Mouse (Mus musculus) liver, postnatal 0 days (tissue): ENCODE measurements around the gene Zfr2. TPM values are rescaled to one million over a fixed set of nuclear protein-coding genes. Genes with fewer than 3 reads are reported as not detected.

Experiments used
- ATAC-seq: fragments of 200-750 bp; cut with Nextera tagmentation; 2 replicates; pipeline ENCODE4 v1.8.0; 2017; ENCODE audit warnings: mild to moderate bottlenecking, moderate library complexity
- DNase-seq: peaks from one replicate; pipeline ENCODE4 v3.0.0-alpha.2; 2016
- H3K27ac ChIP-seq: fragments of 300-500 bp; sonication (generic); 2 replicates; pipeline ENCODE4 v1.5.1; 2014; ENCODE audit warnings: antibody characterized with exemption, moderate library complexity, mild to moderate bottlenecking, low read depth
- H3K27me3 ChIP-seq: fragments of 300-500 bp; sonication (generic); 2 replicates; pipeline ENCODE4 v1.6.1; 2014; ENCODE audit warnings: low read length, control low read depth, mixed read lengths; ENCODE audit not compliant: insufficient read depth
- H3K36me3 ChIP-seq: fragments of 300-500 bp; sonication (generic); replicated peaks from 2 replicates; pipeline ENCODE4 v1.6.1; 2014; ENCODE audit warnings: mild to moderate bottlenecking, control low read depth, low read length, moderate library complexity, mixed read lengths; ENCODE audit not compliant: insufficient read depth
- H3K4me1 ChIP-seq: fragments of 300-500 bp; sonication (generic); 2 replicates; pipeline ENCODE4 v1.6.1; 2014; ENCODE audit warnings: antibody characterized with exemption, mild to moderate bottlenecking, control low read depth; ENCODE audit not compliant: insufficient read depth
- H3K4me2 ChIP-seq: fragments of 300-500 bp; sonication (generic); 2 replicates; pipeline ENCODE4 v1.6.1; 2014; ENCODE audit warnings: low read depth, mild to moderate bottlenecking, low read length, moderate library complexity, mixed read lengths
- H3K4me3 ChIP-seq: fragments of 300-500 bp; sonication (generic); 2 replicates; pipeline ENCODE4 v1.5.1; 2014; ENCODE audit warnings: low read depth, low read length
- H3K9ac ChIP-seq: fragments of 300-500 bp; sonication (generic); replicated peaks from 2 replicates; pipeline ENCODE4 v1.6.1; 2014; ENCODE audit warnings: mild to moderate bottlenecking, moderate library complexity
- H3K9me3 ChIP-seq: fragments of 300-500 bp; sonication (generic); 2 replicates; pipeline ENCODE4 v1.6.1; 2016; ENCODE audit warnings: mild to moderate bottlenecking, control low read depth, low read length, mixed read lengths
- CTCF ChIP-seq: sonication (generic); IDR thresholded peaks from 2 replicates; pipeline ENCODE4 v1.5.1; 2016; ENCODE audit warnings: antibody characterized with exemption, low read depth
- EP300 ChIP-seq: IDR thresholded peaks from 2 replicates; pipeline ENCODE4 v1.6.1; 2016; ENCODE audit warnings: antibody characterized with exemption, low read depth, mild to moderate bottlenecking
- WGBS: fragments of 180-500 bp; shearing (Covaris S2); extraction: QIAGEN DNeasy Blood & Tissue Kit; methylation state at CpG from one replicate; pipeline ENCODE4 v1.1.7; 2014; ENCODE audit not compliant: insufficient replicate concordance; 5-methylcytosine and 5-hydroxymethylcytosine counted together
- polyA plus RNA-seq: library from polyadenylated mRNA; unstranded; fragments of >200 nt; fragmentation: Nextera tagmentation; extraction: Ambion mirVana; gene quantifications from 2 replicates; pipeline ENCODE4 v1.2.1, GENCODE M21; 2015

Zfr2 gene
- polyA plus RNA-seq, 1 experiment from 2014 or later, result 0.61 TPM

GRCm38 (mm10) chr10:81297246-81297645 is 64.3 kb downstream of the Zfr2 start:
- Histone ChIP-seq H3K4me3 (no peak overlapping the region), H3K4me1 (peaks cover 85% of the 10 kb centered on the region), H3K4me2 (peak overlapping the region; percentile 52), H3K9ac (peak overlapping the region; percentile 44; the same call in 1 of the 2 replicates), H3K27ac (peak overlapping the region; percentile 95), H3K9me3 (no peaks in the 10 kb centered on the region), H3K27me3 (no peaks in the 10 kb centered on the region), H3K36me3 (no peaks in the 10 kb centered on the region; the same call in 1 of the 2 replicates)
- 54% methylated on average over 6 of the region's 6 CpGs for WGBS
- ATAC-seq (no peak), DNase-seq (no peak)
- TF ChIP-seq EP300, result no peak
- TF ChIP-seq CTCF, result no peak

GRCm38 (mm10) chr10:81297845-81298244 is 64.9 kb downstream of the Zfr2 start:
- ATAC-seq (peak; percentile 30), DNase-seq (peak; percentile 66)
- no peaks in the 10 kb centered on the region for H3K27me3 ChIP-seq
- no peak overlapping the region for H3K4me3 ChIP-seq
- peaks cover 90% of the 10 kb centered on the region for H3K4me1 ChIP-seq
- peak overlapping the region; percentile 95 for H3K27ac ChIP-seq
- peak overlapping the region; percentile 52 for H3K4me2 ChIP-seq
- H3K9me3 ChIP-seq, result no peaks in the 10 kb centered on the region
- TF ChIP-seq EP300, result no peak; the same call in 1 of the 2 replicates
- TF ChIP-seq CTCF, result no peak
- no peaks in the 10 kb centered on the region; the same call in 1 of the 2 replicates for H3K36me3 ChIP-seq
- 22% methylated on average over 10 of the region's 10 CpGs for WGBS
- peak overlapping the region; percentile 44; the same call in 1 of the 2 replicates for H3K9ac ChIP-seq

GRCm38 (mm10) chr10:81298369-81299100 is 65.6 kb downstream of the Zfr2 start:
- no peak overlapping the region for H3K9ac ChIP-seq
- 62% methylated on average over 17 of the region's 17 CpGs for WGBS

GRCm38 (mm10) chr10:81299585-81300351 is 66.8 kb downstream of the Zfr2 start:
- no peaks in the 10 kb centered on the region for H3K27me3 ChIP-seq
- H3K9me3 ChIP-seq, result no peaks in the 10 kb centered on the region
- DNase-seq, result no peak
- no peaks in the 10 kb centered on the region; the same call in 1 of the 2 replicates for H3K36me3 ChIP-seq
- H3K4me3 ChIP-seq, result no peak overlapping the region
- 0 out of 2 replicates have a peak overlapping the region, but pooled peaks have one; percentile 23 for H3K9ac ChIP-seq
- WGBS, result 50% methylated on average over 14 of the region's 14 CpGs
- ATAC-seq, result peak; percentile 32
- TF ChIP-seq CTCF, result peak; percentile 15; the same call in 1 of the 2 replicates
- no peak for TF ChIP-seq EP300
- peak overlapping the region; percentile 95 for H3K27ac ChIP-seq
- H3K4me1 ChIP-seq, result peaks cover 95% of the 10 kb centered on the region
- peak overlapping the region; percentile 33 for H3K4me2 ChIP-seq

More at GRCm38 (mm10) chr10:81298369-81299100, 65.6 kb downstream of the Zfr2 start:
- H3K27me3 ChIP-seq, result no peaks in the 10 kb centered on the region
- H3K9me3 ChIP-seq, result no peaks in the 10 kb centered on the region
- peak overlapping the region; percentile 52 for H3K4me2 ChIP-seq
- H3K27ac ChIP-seq, result peak overlapping the region; percentile 95
- no peaks in the 10 kb centered on the region; the same call in 1 of the 2 replicates for H3K36me3 ChIP-seq
- TF ChIP-seq EP300, result no peak
- no peak; the same call in 1 of the 2 replicates for TF ChIP-seq CTCF
- peak; percentile 58 for DNase-seq
- H3K4me3 ChIP-seq, result no peak overlapping the region; the same call in 1 of the 2 replicates
- H3K4me1 ChIP-seq, result peaks cover 95% of the 10 kb centered on the region
- no peak for ATAC-seq

GRCm38 (mm10) chr10:81300352-81300907 is 67.5 kb downstream of the Zfr2 start:
- peaks cover 89% of the 10 kb centered on the region for H3K4me1 ChIP-seq
- no peaks in the 10 kb centered on the region; the same call in 1 of the 2 replicates for H3K36me3 ChIP-seq
- no peak overlapping the region for H3K4me3 ChIP-seq
- WGBS, result 58% methylated on average over 9 of the region's 9 CpGs
- DNase-seq (peak; percentile 55), ATAC-seq (peak; percentile 75)
- no peaks in the 10 kb centered on the region for H3K27me3 ChIP-seq
- TF ChIP-seq EP300 (no peak), CTCF (no peak)
- peak overlapping the region; percentile 33; the same call in 1 of the 2 replicates for H3K4me2 ChIP-seq
- H3K9me3 ChIP-seq, result no peaks in the 10 kb centered on the region
- peak overlapping the region; percentile 95 for H3K27ac ChIP-seq
- no peak overlapping the region for H3K9ac ChIP-seq
